ENCODE assay signal across 1 mouse cellular context in genomic region chr5:124578633-124579317, GRCm38 (mm10).
A peak's percentile ranks its signal among the peaks of the same experiment; 100 is the strongest.
TF ChIP-seq lines count a peak whose summit lies in the region.

Eif2b1 (minus strand) TSS chr5:124579131.
Gtf2h3 (plus strand) TSS chr5:124579140.

TF ChIP-seq in CH12.LX, 34 proteins besides CTCF, POLR2A, EP300 and RAD21 (continued from another document):
- TF ChIP-seq GABPA (IDR thresholded peaks at IDR 0.05; ENCODE audit: insufficient replicate concordance, low read depth, low read length) (peak; percentile 84; the same call in 1 of the 2 replicates), TCF12 (IDR thresholded peaks at IDR 0.05; ENCODE audit: low read depth, low read length) (peak; percentile 98), USF1 (IDR thresholded peaks at IDR 0.05; ENCODE audit: low read depth, low read length) (no peak; the same call in 1 of the 2 replicates), ETS1 (conservative IDR thresholded peaks at IDR 0.05; ENCODE audit: low read depth, low read length) (peak; percentile 37; the same call in 1 of the 2 replicates), BHLHE40 (IDR thresholded peaks at IDR 0.05; ENCODE audit: low read depth, low read length) (peak; percentile 60), KAT2A (IDR thresholded peaks at IDR 0.05; ENCODE audit: insufficient replicate concordance, low read length) (peak; percentile 95; the same call in 1 of the 2 replicates), SMC3 (IDR thresholded peaks at IDR 0.05; ENCODE audit: low read depth, low read length) (no peak), IRF4 (IDR thresholded peaks at IDR 0.05; ENCODE audit: low read depth, low read length) (peak; percentile 65; the same call in 1 of the 2 replicates)
TF ChIP-seq in CH12.LX: peak in this region for 19.
